Mouse (Mus musculus): ENCODE data around the gene Ids. TPM values are rescaled to one million over a fixed set of nuclear protein-coding genes. Genes with fewer than 3 reads are reported as not detected.
"Not testable (repeated sequence)": the region's sequence is repeated elsewhere in the genome, so short reads cannot be mapped to it uniquely, and the experiment has no call there.

The Ids gene
- not detected in 2 replicates for polyA plus RNA-seq (2012; ENCODE audit: insufficient read depth, insufficient read length, low replicate concordance, missing spikeins)

GRCm38 (mm10) chrX:70364661-70365613 is at the start of gene Ids:
Gene Ids, minus strand, starts transcription at chrX:70365084.
- peak within 1 kb of the TSS; percentile 40; the same call in 1 of the 2 replicates for H3K27ac ChIP-seq (ENCODE audit: insufficient read depth, low read depth, low read length)
- WGBS: 19% methylated on average over 25 of the region's 45 CpGs
- peaks cover 5% of the 10 kb centered on the region; the same call in 1 of the 2 replicates for H3K4me1 ChIP-seq (ENCODE audit: control insufficient read depth, insufficient read depth, low read length)
- peak within 1 kb of the TSS; percentile 70 for H3K4me3 ChIP-seq (ENCODE audit: insufficient read depth, low read depth, low read length)
- TF ChIP-seq POLR2A (IDR thresholded peaks at IDR 0.05; ENCODE audit: insufficient read depth, low read depth, low read length): peak; percentile 77
- TF ChIP-seq CTCF (IDR thresholded peaks at IDR 0.05; ENCODE audit: insufficient read depth, low read depth, low read length): no peak

- H3K27ac ChIP-seq (ENCODE audit: insufficient read depth, low read depth, low read length); H3K4me1 ChIP-seq (ENCODE audit: control insufficient read depth, insufficient read depth, low read length); H3K4me3 ChIP-seq (ENCODE audit: insufficient read depth, low read depth, low read length): not testable (repeated sequence)
Observed at GRCm38 (mm10) chrX:70392636-70393035, 27.8 kb upstream of the Ids start.

- Histone ChIP-seq H3K4me1 (ENCODE audit: control insufficient read depth, insufficient read depth, low read length) (no peaks in the 10 kb centered on the region), H3K4me3 (ENCODE audit: insufficient read depth, low read depth, low read length) (peak overlapping the region; percentile 54), H3K27ac (ENCODE audit: insufficient read depth, low read depth, low read length) (no peak overlapping the region)
- no peak for TF ChIP-seq POLR2A (IDR thresholded peaks at IDR 0.05; ENCODE audit: insufficient read depth, low read depth, low read length)
- no peak for TF ChIP-seq CTCF (IDR thresholded peaks at IDR 0.05; ENCODE audit: insufficient read depth, low read depth, low read length)
- 22% methylated on average over 11 of the region's 11 CpGs for WGBS
Observed at GRCm38 (mm10) chrX:70385962-70386351, 21.1 kb upstream of the Ids start.

GRCm38 (mm10) chrX:70385276-70385961 is 20.5 kb upstream of the Ids start, which contains the start of gene 1110012L19Rik:
Gene 1110012L19Rik, plus strand, starts transcription at chrX:70385877.
- WGBS: 14% methylated on average over 22 of the region's 22 CpGs
- Histone ChIP-seq H3K27ac (ENCODE audit: insufficient read depth, low read depth, low read length) (peak within 1 kb of the TSS; percentile 94), H3K4me3 (ENCODE audit: insufficient read depth, low read depth, low read length) (peak within 1 kb of the TSS; percentile 54), H3K4me1 (ENCODE audit: control insufficient read depth, insufficient read depth, low read length) (no peaks in the 10 kb centered on the region)
- TF ChIP-seq CTCF (IDR thresholded peaks at IDR 0.05; ENCODE audit: insufficient read depth, low read depth, low read length) (no peak), POLR2A (IDR thresholded peaks at IDR 0.05; ENCODE audit: insufficient read depth, low read depth, low read length) (no peak)

GRCm38 (mm10) chrX:70384917-70385275 is 20.0 kb upstream of the Ids start:
- Histone ChIP-seq H3K4me1 (ENCODE audit: control insufficient read depth, insufficient read depth, low read length) (no peaks in the 10 kb centered on the region), H3K4me3 (ENCODE audit: insufficient read depth, low read depth, low read length) (peak overlapping the region; percentile 42), H3K27ac (ENCODE audit: insufficient read depth, low read depth, low read length) (0 out of 2 replicates have a peak overlapping the region, but pooled peaks have one; percentile 58)
- WGBS: 38% methylated on average over 3 of the region's 3 CpGs
- TF ChIP-seq CTCF (IDR thresholded peaks at IDR 0.05; ENCODE audit: insufficient read depth, low read depth, low read length) (no peak), POLR2A (IDR thresholded peaks at IDR 0.05; ENCODE audit: insufficient read depth, low read depth, low read length) (no peak)

- not testable (repeated sequence) for H3K4me1 ChIP-seq (ENCODE audit: control insufficient read depth, insufficient read depth, low read length); H3K27ac ChIP-seq (ENCODE audit: insufficient read depth, low read depth, low read length); H3K4me3 ChIP-seq (ENCODE audit: insufficient read depth, low read depth, low read length)
- 63% methylated on average over 6 of the region's 6 CpGs for WGBS
Observed at GRCm38 (mm10) chrX:70374469-70375110, 9.7 kb upstream of the Ids start.

- 26% methylated on average over 2 of the region's 6 CpGs for WGBS
- H3K4me1 ChIP-seq (ENCODE audit: control insufficient read depth, insufficient read depth, low read length); H3K4me3 ChIP-seq (ENCODE audit: insufficient read depth, low read depth, low read length); H3K27ac ChIP-seq (ENCODE audit: insufficient read depth, low read depth, low read length): not testable (repeated sequence)
Observed at GRCm38 (mm10) chrX:70369758-70370157, 4.9 kb upstream of the Ids start.

GRCm38 (mm10) chrX:70364202-70364601 is 682 bp downstream of the Ids start:
- WGBS: 38% methylated on average over 1 of the region's 1 CpGs
- H3K27ac ChIP-seq (ENCODE audit: insufficient read depth, low read depth, low read length): no peak overlapping the region
- H3K4me3 ChIP-seq (ENCODE audit: insufficient read depth, low read depth, low read length): peak overlapping the region; percentile 70
- TF ChIP-seq POLR2A (IDR thresholded peaks at IDR 0.05; ENCODE audit: insufficient read depth, low read depth, low read length): no peak
- no peak for TF ChIP-seq CTCF (IDR thresholded peaks at IDR 0.05; ENCODE audit: insufficient read depth, low read depth, low read length)
- peaks cover 5% of the 10 kb centered on the region; the same call in 1 of the 2 replicates for H3K4me1 ChIP-seq (ENCODE audit: control insufficient read depth, insufficient read depth, low read length)

- H3K4me3 ChIP-seq (ENCODE audit: insufficient read depth, low read depth, low read length): peak overlapping the region; percentile 7
- H3K27ac ChIP-seq (ENCODE audit: insufficient read depth, low read depth, low read length): no peak overlapping the region
- H3K4me1 ChIP-seq (ENCODE audit: control insufficient read depth, insufficient read depth, low read length): peaks cover 5% of the 10 kb centered on the region; the same call in 1 of the 2 replicates
- WGBS: 57% methylated on average over 5 of the region's 5 CpGs
- no peak for TF ChIP-seq POLR2A (IDR thresholded peaks at IDR 0.05; ENCODE audit: insufficient read depth, low read depth, low read length)
- no peak for TF ChIP-seq CTCF (IDR thresholded peaks at IDR 0.05; ENCODE audit: insufficient read depth, low read depth, low read length)
Observed at GRCm38 (mm10) chrX:70363446-70363845, 1.4 kb downstream of the Ids start.
